Mouse (Mus musculus): Measurements from ENCODE around the gene Psen1.

Psen1 gene

DNA sequence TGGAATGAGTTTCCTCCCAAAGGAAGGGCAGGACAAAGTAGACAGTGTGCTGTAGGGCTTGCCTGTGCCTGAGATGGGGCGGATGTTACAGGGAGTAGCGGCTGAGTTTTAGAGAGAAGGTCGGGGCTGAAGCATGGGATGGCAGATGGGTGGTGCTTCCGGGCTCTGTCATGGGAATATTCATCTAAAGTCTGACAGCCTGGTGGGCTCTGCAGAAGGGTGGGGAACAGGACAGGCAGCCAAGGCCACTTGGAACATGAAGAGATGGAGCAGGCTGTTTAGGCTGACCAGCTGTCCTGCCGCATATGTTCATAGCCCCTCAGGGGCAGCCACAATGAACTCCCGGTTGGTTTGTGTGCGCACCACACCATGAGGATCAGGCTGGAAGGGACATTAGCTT, 93.3 kb downstream of the Psen1 start:
- no peak for DNase-seq

DNA sequence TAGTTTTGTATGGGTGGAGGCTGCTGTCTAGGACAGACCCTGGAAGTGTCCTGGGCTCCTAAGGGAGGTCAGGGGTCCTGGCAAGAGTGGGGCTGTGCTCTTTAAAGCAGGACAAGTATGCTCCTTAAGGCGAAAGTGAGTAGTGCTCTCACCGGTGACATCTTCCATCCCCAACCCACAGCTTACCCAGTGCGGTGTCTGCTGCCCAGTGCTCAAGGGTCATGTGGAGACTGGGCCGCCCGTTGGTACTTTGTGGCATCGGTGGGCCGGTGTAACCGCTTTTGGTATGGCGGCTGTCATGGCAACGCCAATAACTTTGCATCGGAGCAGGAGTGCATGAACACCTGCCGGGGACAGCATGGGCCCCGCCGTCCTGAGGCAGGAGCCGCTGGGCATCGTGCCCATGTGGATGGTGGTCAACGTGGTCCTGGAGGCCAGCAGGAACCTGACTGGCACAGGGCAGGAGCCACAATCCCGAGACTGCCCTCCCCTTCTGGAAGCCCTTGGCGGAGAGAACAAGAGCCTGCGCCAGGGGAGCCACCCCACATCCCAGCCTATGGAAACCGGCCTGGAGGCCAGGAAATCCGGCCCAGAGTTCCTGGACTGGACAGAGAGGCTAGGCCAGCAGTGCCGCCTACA, 93.8 kb downstream of the Psen1 start:
- no peak for DNase-seq

DNA sequence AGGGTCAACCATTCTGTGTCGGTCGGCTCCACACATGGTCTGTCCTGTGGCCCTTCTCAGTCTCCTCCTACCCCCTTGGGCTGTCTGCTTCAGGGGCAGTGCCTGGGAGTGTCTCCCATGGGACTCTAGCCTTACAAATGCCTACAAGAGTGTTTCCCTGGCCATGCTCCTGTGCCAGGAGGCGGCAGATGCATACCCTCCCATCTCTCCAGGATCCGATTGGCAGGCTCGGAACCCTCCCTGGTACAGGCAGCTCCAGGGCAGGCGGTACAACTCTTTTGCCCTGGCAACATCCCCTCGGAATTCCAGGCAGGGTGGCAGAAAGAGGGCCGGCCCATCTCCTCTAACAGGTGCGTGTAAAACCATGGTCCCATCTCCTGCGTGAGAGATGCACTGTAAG, 94.7 kb downstream of the Psen1 start:
- no peak for DNase-seq

Data from lung, postnatal 14 days (tissue).